Mouse (Mus musculus): ENCODE data around the gene Prdx6. TPM values are rescaled to one million over a fixed set of nuclear protein-coding genes. Genes with fewer than 3 reads are reported as not detected.

Gene Prdx6
- polyA plus RNA-seq (2012; fragmentation: generic; extraction: Trizol), result 100 to 1,000 TPM; 113 to 252 TPM

DNA sequence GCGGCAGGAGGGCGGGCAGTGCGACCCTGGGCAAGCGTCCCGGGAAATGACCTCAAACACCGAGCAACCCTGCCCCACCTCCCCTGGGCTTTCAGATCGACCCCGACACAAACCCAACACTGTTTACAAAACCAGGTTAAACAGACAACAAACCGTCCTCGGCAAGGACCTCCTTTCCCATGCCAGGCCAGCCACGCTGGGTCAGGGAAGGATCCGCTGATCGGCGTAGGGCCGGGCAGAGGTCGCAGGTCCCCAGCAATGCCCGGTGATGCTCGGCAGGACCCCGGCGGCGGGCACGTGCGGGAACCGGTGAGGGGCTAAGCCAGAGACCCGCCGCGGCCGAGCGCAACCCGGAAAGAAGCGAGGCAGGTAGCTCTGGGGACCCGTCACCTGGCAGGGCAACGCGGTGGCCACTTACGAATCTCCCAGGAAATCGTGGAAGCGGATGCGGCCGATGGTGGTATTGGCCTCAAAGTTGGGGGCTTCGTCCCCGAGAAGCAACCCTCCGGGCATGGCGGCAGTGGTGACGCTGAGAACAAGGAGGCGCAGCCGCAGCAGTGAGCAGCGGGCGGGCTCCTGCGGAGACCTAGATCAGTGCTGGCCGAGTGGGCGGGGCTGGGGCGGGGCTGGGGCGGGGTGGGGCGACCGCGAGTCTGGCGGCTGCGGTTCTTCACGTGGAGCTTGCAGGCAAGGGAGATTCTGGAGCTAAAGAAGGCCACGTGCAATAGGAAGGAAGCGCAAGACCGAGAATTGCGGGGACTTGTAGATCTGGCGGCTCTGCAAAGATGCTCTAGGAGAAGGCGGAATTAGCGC, at the start of gene Prdx6:
TSS of gene Prdx6 (minus strand) at position 616 of the 813 bp plus-strand sequence.

Other genes with a start within 250 kb of the Prdx6 start
- 1 to 10 TPM in 1 of 2 experiments, under 1 TPM in 1; 0.07 to 1.2 TPM for gene Zbtb37, start 216.4 kb downstream of the Prdx6 start, polyA plus RNA-seq (2012; fragmentation: generic; extraction: Trizol)
- 10 to 100 TPM in 1 of 2 experiments, 1 to 10 TPM in 1; 9.2 to 21.1 TPM for gene Dars2, start 180.6 kb downstream of the Prdx6 start, polyA plus RNA-seq (2012; fragmentation: generic; extraction: Trizol)
- 1 to 10 TPM in 1 of 2 experiments, under 1 TPM in 1; 0.94 to 7.6 TPM for gene Cenpl, start 180.5 kb downstream of the Prdx6 start, polyA plus RNA-seq (2012; fragmentation: generic; extraction: Trizol)
- gene Klhl20, start 119.7 kb downstream of the Prdx6 start, polyA plus RNA-seq (2012; fragmentation: generic; extraction: Trizol), result 1 to 10 TPM in 1 of 2 experiments, under 1 TPM in 1; 0.78 to 4.4 TPM
- gene Ankrd45, start 108.5 kb downstream of the Prdx6 start, polyA plus RNA-seq (2012; fragmentation: generic; extraction: Trizol), result not detected
- gene Tex50, start 91.9 kb downstream of the Prdx6 start, polyA plus RNA-seq (2012; fragmentation: generic; extraction: Trizol), result not detected
- gene Tnfsf4, start 144.2 kb upstream of the Prdx6 start, polyA plus RNA-seq (2012; fragmentation: generic; extraction: Trizol), result not detected
- not detected for gene Tnfsf18, start 243.4 kb upstream of the Prdx6 start, polyA plus RNA-seq (2012; fragmentation: generic; extraction: Trizol)